Mouse (Mus musculus): ENCODE results near the gene Eva1c. TPM values are rescaled to one million over a fixed set of nuclear protein-coding genes. Genes with fewer than 3 reads are reported as not detected.

Gene Eva1c
- total RNA-seq, 1 experiment, result 2.0 TPM

GRCm38 (mm10) chr16:90910855-90911533 is 84.5 kb downstream of the Eva1c start:
- TF ChIP-seq HCFC1 (IDR thresholded peaks at IDR 0.05; ENCODE audit: borderline replicate concordance, insufficient read depth, low read length) (no peak), CHD2 (IDR thresholded peaks at IDR 0.05; ENCODE audit: low read depth, low read length) (no peak), MAFK (IDR thresholded peaks at IDR 0.05; ENCODE audit: insufficient read depth, low read depth, low read length) (no peak), ZNF384 (IDR thresholded peaks at IDR 0.05; ENCODE audit: low read depth, low read length) (no peak), ZC3H11A (IDR thresholded peaks at IDR 0.05; ENCODE audit: borderline replicate concordance, low read depth, low read length) (no peak)
- no peak for DNase-seq (ENCODE audit: low read depth, low spot score)
- Histone ChIP-seq H3K36me3 (ENCODE audit: control insufficient read depth, insufficient read depth, low read length, poor library complexity, severe bottlenecking) (no peaks in the 10 kb centered on the region), H3K9me3 (ENCODE audit: control insufficient read depth, insufficient read depth, low read depth, low read length) (no peaks in the 10 kb centered on the region), H3K4me1 (ENCODE audit: control insufficient read depth in 2 of 2, insufficient read depth in 2 of 2, low read length in 2 of 2, poor library complexity in 1 of 2) (no peaks in the 10 kb centered on the region; a peak in 1 of 4 replicates), H3K27ac (ENCODE audit: insufficient read depth, low read depth, low read length, poor library complexity, severe bottlenecking) (no peak overlapping the region), H3K4me3 (ENCODE audit: insufficient read depth in 1 of 2, low read depth in 1 of 2, low read length in 2 of 2, poor library complexity in 1 of 2, severe bottlenecking in 1 of 2) (no peak overlapping the region), H3K9ac (ENCODE audit: insufficient read depth, low read depth, low read length, poor library complexity, severe bottlenecking) (no peak overlapping the region; the same call in 1 of the 2 replicates)
- in situ Hi-C loops (cut with MboI; ENCODE audit: low sequenced_read_pairs in 2 of 2, unreplicated experiment in 2 of 2), result no loop called here

GRCm38 (mm10) chr16:90911766-90912165 is 85.2 kb downstream of the Eva1c start:
- Histone ChIP-seq H3K9me3 (ENCODE audit: control insufficient read depth, insufficient read depth, low read depth, low read length) (no peaks in the 10 kb centered on the region), H3K27ac (ENCODE audit: insufficient read depth, low read depth, low read length, poor library complexity, severe bottlenecking) (no peak overlapping the region), H3K4me1 (ENCODE audit: control insufficient read depth in 2 of 2, insufficient read depth in 2 of 2, low read length in 2 of 2, poor library complexity in 1 of 2) (no peaks in the 10 kb centered on the region; a peak in 1 of 4 replicates), H3K36me3 (ENCODE audit: control insufficient read depth, insufficient read depth, low read length, poor library complexity, severe bottlenecking) (no peaks in the 10 kb centered on the region), H3K9ac (ENCODE audit: insufficient read depth, low read depth, low read length, poor library complexity, severe bottlenecking) (no peak overlapping the region), H3K4me3 (ENCODE audit: insufficient read depth in 1 of 2, low read depth in 1 of 2, low read length in 2 of 2, poor library complexity in 1 of 2, severe bottlenecking in 1 of 2) (no peak overlapping the region)
- no peak for DNase-seq (ENCODE audit: low read depth, low spot score)
- in situ Hi-C loops (cut with MboI; ENCODE audit: low sequenced_read_pairs in 2 of 2, unreplicated experiment in 2 of 2), result no loop called here
- TF ChIP-seq CHD2 (IDR thresholded peaks at IDR 0.05; ENCODE audit: low read depth, low read length), result no peak
- TF ChIP-seq HCFC1 (IDR thresholded peaks at IDR 0.05; ENCODE audit: borderline replicate concordance, insufficient read depth, low read length), result no peak
- TF ChIP-seq MAFK (IDR thresholded peaks at IDR 0.05; ENCODE audit: insufficient read depth, low read depth, low read length), result no peak
- no peak for TF ChIP-seq ZNF384 (IDR thresholded peaks at IDR 0.05; ENCODE audit: low read depth, low read length)
- no peak for TF ChIP-seq ZC3H11A (IDR thresholded peaks at IDR 0.05; ENCODE audit: borderline replicate concordance, low read depth, low read length)

GRCm38 (mm10) chr16:90916040-90916481 is 89.5 kb downstream of the Eva1c start:
- H3K4me3 ChIP-seq (ENCODE audit: insufficient read depth in 1 of 2, low read depth in 1 of 2, low read length in 2 of 2, poor library complexity in 1 of 2, severe bottlenecking in 1 of 2), result no peak overlapping the region
- no peak for DNase-seq (ENCODE audit: low read depth, low spot score)
- no peak overlapping the region for H3K27ac ChIP-seq (ENCODE audit: insufficient read depth, low read depth, low read length, poor library complexity, severe bottlenecking)
- no peaks in the 10 kb centered on the region for H3K36me3 ChIP-seq (ENCODE audit: control insufficient read depth, insufficient read depth, low read length, poor library complexity, severe bottlenecking)
- H3K9ac ChIP-seq (ENCODE audit: insufficient read depth, low read depth, low read length, poor library complexity, severe bottlenecking), result no peak overlapping the region
- in situ Hi-C loops (cut with MboI; ENCODE audit: low sequenced_read_pairs in 2 of 2, unreplicated experiment in 2 of 2), result no loop called here
- TF ChIP-seq CHD2 (IDR thresholded peaks at IDR 0.05; ENCODE audit: low read depth, low read length), result no peak
- TF ChIP-seq ZNF384 (IDR thresholded peaks at IDR 0.05; ENCODE audit: low read depth, low read length), result no peak
- TF ChIP-seq MAFK (IDR thresholded peaks at IDR 0.05; ENCODE audit: insufficient read depth, low read depth, low read length), result no peak
- TF ChIP-seq ZC3H11A (IDR thresholded peaks at IDR 0.05; ENCODE audit: borderline replicate concordance, low read depth, low read length), result no peak
- TF ChIP-seq HCFC1 (IDR thresholded peaks at IDR 0.05; ENCODE audit: borderline replicate concordance, insufficient read depth, low read length), result no peak
- no peaks in the 10 kb centered on the region for H3K9me3 ChIP-seq (ENCODE audit: control insufficient read depth, insufficient read depth, low read depth, low read length)
- no peaks in the 10 kb centered on the region; a peak in 1 of 4 replicates for H3K4me1 ChIP-seq (ENCODE audit: control insufficient read depth in 2 of 2, insufficient read depth in 2 of 2, low read length in 2 of 2, poor library complexity in 1 of 2)

- TF ChIP-seq CHD2 (IDR thresholded peaks at IDR 0.05; ENCODE audit: low read depth, low read length) (no peak), ZNF384 (IDR thresholded peaks at IDR 0.05; ENCODE audit: low read depth, low read length) (no peak), MAFK (IDR thresholded peaks at IDR 0.05; ENCODE audit: insufficient read depth, low read depth, low read length) (no peak), ZC3H11A (IDR thresholded peaks at IDR 0.05; ENCODE audit: borderline replicate concordance, low read depth, low read length) (no peak), HCFC1 (IDR thresholded peaks at IDR 0.05; ENCODE audit: borderline replicate concordance, insufficient read depth, low read length) (no peak)
- no peak for DNase-seq (ENCODE audit: low read depth, low spot score)
- in situ Hi-C loops (cut with MboI; ENCODE audit: low sequenced_read_pairs in 2 of 2, unreplicated experiment in 2 of 2), result no loop called here
- Histone ChIP-seq H3K4me1 (ENCODE audit: control insufficient read depth in 2 of 2, insufficient read depth in 2 of 2, low read length in 2 of 2, poor library complexity in 1 of 2) (no peaks in the 10 kb centered on the region), H3K9me3 (ENCODE audit: control insufficient read depth, insufficient read depth, low read depth, low read length) (no peaks in the 10 kb centered on the region), H3K4me3 (ENCODE audit: insufficient read depth in 1 of 2, low read depth in 1 of 2, low read length in 2 of 2, poor library complexity in 1 of 2, severe bottlenecking in 1 of 2) (no peak overlapping the region), H3K36me3 (ENCODE audit: control insufficient read depth, insufficient read depth, low read length, poor library complexity, severe bottlenecking) (no peaks in the 10 kb centered on the region), H3K27ac (ENCODE audit: insufficient read depth, low read depth, low read length, poor library complexity, severe bottlenecking) (no peak overlapping the region), H3K9ac (ENCODE audit: insufficient read depth, low read depth, low read length, poor library complexity, severe bottlenecking) (no peak overlapping the region)
These were observed 90.6 kb downstream of the Eva1c start for GRCm38 (mm10) chr16:90917156-90917555.

Measured in ES-E14 (cell line).